Mouse (Mus musculus) hindbrain, embryonic 13.5 days (tissue): ENCODE measurements at regions not wholly inside any gene's neighbourhood (a gene's known extent, or its start where the extent isn't known, plus 50 kb on each side); places are given as distances from the start of the nearest gene placed in this dataset.

Source experiments
- ATAC-seq: fragments of 200-750 bp; cut with Nextera tagmentation; 2 replicates; pipeline ENCODE4 v1.8.0; 2017; ENCODE audit warnings: moderate TSS enrichment; ENCODE audit not compliant: low FRiP score
- H3K27ac ChIP-seq: fragments of 300-500 bp; sonication (generic); 2 replicates; pipeline ENCODE4 v1.5.1; 2015; ENCODE audit warnings: inconsistent platforms, mild to moderate bottlenecking, moderate library complexity
- H3K27me3 ChIP-seq: fragments of 300-500 bp; sonication (generic); 2 replicates; pipeline ENCODE4 v1.6.1; 2015; ENCODE audit warnings: mild to moderate bottlenecking, inconsistent platforms
- H3K36me3 ChIP-seq: fragments of 300-500 bp; sonication (generic); 2 replicates; pipeline ENCODE4 v1.6.1; 2015; ENCODE audit warnings: mild to moderate bottlenecking, inconsistent platforms
- H3K4me1 ChIP-seq: fragments of 300-500 bp; sonication (generic); replicated peaks from 2 replicates; pipeline ENCODE4 v1.6.1; 2015; ENCODE audit warnings: inconsistent platforms
- H3K4me2 ChIP-seq: fragments of 300-500 bp; sonication (generic); 2 replicates; pipeline ENCODE4 v1.6.1; 2015; ENCODE audit warnings: inconsistent platforms, mild to moderate bottlenecking, moderate library complexity
- H3K4me3 ChIP-seq: fragments of 300-500 bp; sonication (generic); 2 replicates; pipeline ENCODE4 v1.5.1; 2015; ENCODE audit warnings: mild to moderate bottlenecking, inconsistent platforms
- H3K9ac ChIP-seq: fragments of 300-500 bp; sonication (generic); 2 replicates; pipeline ENCODE4 v1.6.1; 2015; ENCODE audit warnings: mild to moderate bottlenecking, inconsistent platforms
- H3K9me3 ChIP-seq: fragments of 300-500 bp; sonication (generic); 2 replicates; pipeline ENCODE4 v1.6.1; 2016; ENCODE audit warnings: inconsistent platforms
- WGBS: fragments of 180-500 bp; shearing (Covaris S2); methylation state at CpG from one replicate; pipeline ENCODE4 v1.1.7; 2015; 5-methylcytosine and 5-hydroxymethylcytosine counted together

GRCm38 (mm10) chr14:106669281-106669680 is 563.3 kb downstream of the Trim52 start:
- 26% methylated on average over 4 of the region's 4 CpGs for WGBS
- no peaks in the 10 kb centered on the region for H3K36me3 ChIP-seq
- H3K4me1 ChIP-seq = no peaks in the 10 kb centered on the region
- no peaks in the 10 kb centered on the region for H3K27me3 ChIP-seq
- H3K9ac ChIP-seq = no peak overlapping the region
- H3K4me3 ChIP-seq = no peak overlapping the region
- H3K27ac ChIP-seq = no peak overlapping the region
- no peak overlapping the region for H3K4me2 ChIP-seq
- no peaks in the 10 kb centered on the region for H3K9me3 ChIP-seq
- ATAC-seq = no peak

GRCm38 (mm10) chr14:106677970-106678369 is 572.0 kb downstream of the Trim52 start:
- H3K4me2 ChIP-seq = no peak overlapping the region
- H3K9me3 ChIP-seq = no peaks in the 10 kb centered on the region
- H3K4me1 ChIP-seq = no peaks in the 10 kb centered on the region
- 83% methylated on average over 2 of the region's 2 CpGs for WGBS
- no peaks in the 10 kb centered on the region for H3K27me3 ChIP-seq
- no peak overlapping the region for H3K4me3 ChIP-seq
- no peaks in the 10 kb centered on the region for H3K36me3 ChIP-seq
- ATAC-seq = no peak
- H3K27ac ChIP-seq = no peak overlapping the region
- H3K9ac ChIP-seq = no peak overlapping the region

GRCm38 (mm10) chr14:106681193-106681592 is 575.2 kb downstream of the Trim52 start:
- H3K9me3 ChIP-seq = no peaks in the 10 kb centered on the region
- no peak overlapping the region for H3K27ac ChIP-seq
- H3K4me3 ChIP-seq = no peak overlapping the region
- H3K4me1 ChIP-seq = no peaks in the 10 kb centered on the region
- no peak overlapping the region for H3K4me2 ChIP-seq
- WGBS = 79% methylated on average over 4 of the region's 4 CpGs
- no peak overlapping the region for H3K9ac ChIP-seq
- H3K36me3 ChIP-seq = no peaks in the 10 kb centered on the region
- H3K27me3 ChIP-seq = no peaks in the 10 kb centered on the region
- ATAC-seq = no peak

GRCm38 (mm10) chr14:106687361-106687760 is 581.4 kb downstream of the Trim52 start:
- no peak overlapping the region for H3K4me3 ChIP-seq
- no peak overlapping the region for H3K27ac ChIP-seq
- H3K4me2 ChIP-seq = no peak overlapping the region
- no peaks in the 10 kb centered on the region for H3K27me3 ChIP-seq
- no peaks in the 10 kb centered on the region for H3K36me3 ChIP-seq
- no peak overlapping the region for H3K9ac ChIP-seq
- H3K9me3 ChIP-seq = no peaks in the 10 kb centered on the region
- ATAC-seq = no peak
- H3K4me1 ChIP-seq = no peaks in the 10 kb centered on the region
- WGBS = 84% methylated on average over 3 of the region's 3 CpGs

- Histone ChIP-seq H3K27ac (no peak overlapping the region), H3K36me3 (no peaks in the 10 kb centered on the region), H3K4me3 (no peak overlapping the region), H3K9me3 (no peaks in the 10 kb centered on the region), H3K9ac (no peak overlapping the region), H3K27me3 (no peaks in the 10 kb centered on the region), H3K4me1 (no peaks in the 10 kb centered on the region), H3K4me2 (no peak overlapping the region)
- no peak for ATAC-seq
- 91% methylated on average over 2 of the region's 2 CpGs for WGBS
Measured at GRCm38 (mm10) chr14:106714020-106714419, 608.0 kb downstream of the Trim52 start.

- 50% methylated on average over 4 of the region's 4 CpGs for WGBS
- H3K4me1 ChIP-seq = peaks cover 4% of the 10 kb centered on the region; the same call in 1 of the 2 replicates
- H3K9ac ChIP-seq = no peak overlapping the region
- H3K27ac ChIP-seq = no peak overlapping the region
- no peak overlapping the region for H3K4me2 ChIP-seq
- no peaks in the 10 kb centered on the region for H3K36me3 ChIP-seq
- H3K4me3 ChIP-seq = no peak overlapping the region
- H3K9me3 ChIP-seq = no peaks in the 10 kb centered on the region
- ATAC-seq = no peak
- no peaks in the 10 kb centered on the region for H3K27me3 ChIP-seq
Measured at GRCm38 (mm10) chr14:106733825-106734224, 627.8 kb downstream of the Trim52 start.

- H3K9me3 ChIP-seq = no peaks in the 10 kb centered on the region
- no peak overlapping the region for H3K4me3 ChIP-seq
- no peak overlapping the region for H3K27ac ChIP-seq
- no peaks in the 10 kb centered on the region for H3K4me1 ChIP-seq
- H3K27me3 ChIP-seq = no peaks in the 10 kb centered on the region
- no peaks in the 10 kb centered on the region for H3K36me3 ChIP-seq
- H3K9ac ChIP-seq = no peak overlapping the region
- ATAC-seq = peak; percentile 52; the same call in 1 of the 2 replicates
- H3K4me2 ChIP-seq = no peak overlapping the region
Measured at GRCm38 (mm10) chr14:106740857-106741256, 634.9 kb downstream of the Trim52 start.

- Histone ChIP-seq H3K4me1 (no peaks in the 10 kb centered on the region), H3K9ac (no peak overlapping the region), H3K27ac (no peak overlapping the region), H3K4me3 (no peak overlapping the region), H3K36me3 (no peaks in the 10 kb centered on the region), H3K9me3 (no peaks in the 10 kb centered on the region), H3K27me3 (no peaks in the 10 kb centered on the region), H3K4me2 (no peak overlapping the region)
- WGBS = 90% methylated on average over 3 of the region's 3 CpGs
- no peak for ATAC-seq
Measured at GRCm38 (mm10) chr14:106760150-106760549, 654.2 kb downstream of the Trim52 start.

GRCm38 (mm10) chr14:106763089-106763605 is 657.1 kb downstream of the Trim52 start:
- no peak overlapping the region for H3K4me3 ChIP-seq
- 87% methylated on average over 2 of the region's 2 CpGs for WGBS
- no peaks in the 10 kb centered on the region for H3K4me1 ChIP-seq
- no peaks in the 10 kb centered on the region for H3K36me3 ChIP-seq
- H3K27ac ChIP-seq = no peak overlapping the region
- H3K9ac ChIP-seq = no peak overlapping the region
- H3K9me3 ChIP-seq = no peaks in the 10 kb centered on the region
- H3K4me2 ChIP-seq = no peak overlapping the region
- no peaks in the 10 kb centered on the region for H3K27me3 ChIP-seq
- no peak for ATAC-seq

- no peak overlapping the region for H3K4me2 ChIP-seq
- H3K9ac ChIP-seq = no peak overlapping the region
- no peaks in the 10 kb centered on the region for H3K36me3 ChIP-seq
- ATAC-seq = no peak
- H3K9me3 ChIP-seq = no peaks in the 10 kb centered on the region
- no peak overlapping the region for H3K27ac ChIP-seq
- 0 out of 2 replicates have a peak, but pooled peaks cover 3% of the 10 kb centered on the region for H3K4me1 ChIP-seq
- H3K27me3 ChIP-seq = no peaks in the 10 kb centered on the region
- 76% methylated on average over 8 of the region's 8 CpGs for WGBS
- H3K4me3 ChIP-seq = no peak overlapping the region
Measured at GRCm38 (mm10) chr14:106765884-106766467, 660.0 kb downstream of the Trim52 start.
